Mouse (Mus musculus) T-cell, adult 2 months (primary cell): ENCODE data around the gene Cyyr1.

Source experiments
- DNase-seq: peaks from one replicate; pipeline ENCODE4 v3.0.0; 2022; ENCODE audit warnings: low spot score

Gene Cyyr1

GRCm38 (mm10) chr16:85470057-85470456, 83.1 kb downstream of the Cyyr1 start:
- DNase-seq: no peak

GRCm38 (mm10) chr16:85455043-85455442, 98.2 kb downstream of the Cyyr1 start:
- no peak for DNase-seq

- no peak for DNase-seq
These were observed 106.9 kb downstream of the Cyyr1 start for GRCm38 (mm10) chr16:85446306-85446705.

GRCm38 (mm10) chr16:85445801-85446200, 107.4 kb downstream of the Cyyr1 start:
- DNase-seq: no peak

GRCm38 (mm10) chr16:85435427-85435826, 117.8 kb downstream of the Cyyr1 start:
- no peak for DNase-seq

- no peak for DNase-seq
These were observed 124.0 kb downstream of the Cyyr1 start for GRCm38 (mm10) chr16:85429173-85429572.

GRCm38 (mm10) chr16:85422889-85423288, 130.3 kb downstream of the Cyyr1 start:
- DNase-seq: no peak

- DNase-seq: no peak
These were observed 137.8 kb downstream of the Cyyr1 start for GRCm38 (mm10) chr16:85415415-85415814.

GRCm38 (mm10) chr16:85393430-85393948, 159.7 kb downstream of the Cyyr1 start:
- no peak for DNase-seq

GRCm38 (mm10) chr16:85386801-85387200, 166.4 kb downstream of the Cyyr1 start:
- no peak for DNase-seq
